Mouse (Mus musculus): ENCODE results near the gene Map7.
A peak's percentile ranks its signal among the peaks of the same experiment; 100 is the strongest.

The Map7 gene

DNA sequence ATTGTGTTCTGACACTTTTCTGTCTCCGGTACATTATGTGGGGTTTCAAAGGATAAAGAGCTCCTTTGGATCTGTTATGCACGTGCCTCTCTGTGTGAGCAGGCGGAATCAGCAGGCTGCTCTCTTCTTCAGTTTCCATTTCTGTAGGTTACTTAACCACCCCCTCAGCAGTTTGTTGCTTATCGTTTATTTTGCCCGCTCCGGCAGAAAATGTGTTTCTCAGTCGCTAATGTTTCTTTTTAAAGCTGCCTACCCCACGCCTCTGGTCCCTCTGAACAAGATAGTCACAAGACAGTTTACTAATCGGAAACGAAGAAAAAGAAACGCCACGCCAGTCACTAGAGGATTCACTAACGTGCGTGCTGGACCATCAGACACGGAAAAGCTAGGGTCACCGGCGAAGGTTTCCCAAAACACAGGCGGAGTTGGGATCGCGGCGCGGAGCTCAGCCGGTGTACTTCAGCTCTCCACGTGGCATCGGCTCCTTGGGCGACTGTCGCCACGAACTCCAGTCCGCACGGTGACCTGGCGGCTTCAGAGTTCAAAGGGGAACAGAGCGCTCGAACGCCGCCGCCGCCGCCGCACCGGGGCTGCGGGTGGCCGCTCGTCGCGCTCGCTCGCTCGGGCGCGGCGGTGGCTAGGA, at the start of gene Map7:
Gene Map7 (plus strand): TSS at position 342 of the 643 bp plus-strand sequence.
- DNase-seq = peak in 1 of 2 experiments; percentile 22

DNA sequence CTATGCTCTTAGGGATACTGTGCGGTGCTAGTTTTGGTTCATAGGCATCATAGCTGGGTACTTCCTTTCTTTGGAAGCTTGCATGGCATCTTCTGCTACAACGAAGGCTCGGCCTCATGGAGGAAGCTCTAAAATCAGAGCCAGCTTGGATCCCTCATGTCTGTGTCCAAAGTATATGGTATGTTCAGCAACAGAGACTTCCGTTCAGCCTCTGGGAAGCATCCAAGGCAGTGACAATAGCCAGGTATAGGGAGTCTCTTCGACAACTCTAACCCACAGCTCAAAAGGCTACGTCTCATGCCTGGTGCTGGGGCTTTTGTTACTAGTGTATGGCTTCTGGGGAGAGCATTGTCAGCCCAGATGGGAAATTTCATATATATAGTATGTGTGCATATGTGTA, 46.8 kb upstream of the Map7 start:
- no peak for DNase-seq

DNA sequence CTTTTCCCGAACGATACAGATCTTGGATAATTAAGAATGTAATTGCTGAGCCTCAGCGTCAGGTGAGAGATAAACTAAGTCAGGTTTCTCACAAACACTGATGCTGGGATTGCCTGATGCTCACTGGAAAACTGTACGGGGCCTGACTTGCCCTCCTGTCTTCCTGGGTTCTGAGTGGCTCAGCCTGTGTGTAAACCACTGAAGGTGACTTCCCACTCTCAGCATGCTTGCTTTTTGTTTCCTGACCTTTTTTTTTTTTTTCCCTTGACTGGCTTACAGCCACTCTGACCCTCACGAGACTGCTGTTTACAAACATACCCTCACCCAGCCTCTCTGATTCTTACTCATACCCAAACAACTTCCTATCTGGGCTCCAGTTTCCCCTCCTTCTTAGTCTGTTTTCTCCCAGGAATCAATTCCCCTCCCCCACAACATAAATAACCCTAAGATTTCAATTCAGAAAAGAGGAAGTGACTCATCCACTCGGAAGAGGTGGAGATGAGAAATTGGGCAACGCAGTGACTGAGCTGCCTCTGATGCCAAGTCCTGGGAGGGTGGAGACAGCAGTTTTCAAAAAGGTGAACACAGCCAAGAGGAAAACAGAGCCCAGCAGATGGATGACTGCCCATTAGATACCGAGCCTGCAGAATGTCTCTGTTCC, 43.9 kb upstream of the Map7 start:
- peak in 1 of 2 experiments; percentile 37 for DNase-seq

GRCm38 (mm10) chr10:20105575-20105974, 42.7 kb upstream of the Map7 start:
- no peak for DNase-seq

DNA sequence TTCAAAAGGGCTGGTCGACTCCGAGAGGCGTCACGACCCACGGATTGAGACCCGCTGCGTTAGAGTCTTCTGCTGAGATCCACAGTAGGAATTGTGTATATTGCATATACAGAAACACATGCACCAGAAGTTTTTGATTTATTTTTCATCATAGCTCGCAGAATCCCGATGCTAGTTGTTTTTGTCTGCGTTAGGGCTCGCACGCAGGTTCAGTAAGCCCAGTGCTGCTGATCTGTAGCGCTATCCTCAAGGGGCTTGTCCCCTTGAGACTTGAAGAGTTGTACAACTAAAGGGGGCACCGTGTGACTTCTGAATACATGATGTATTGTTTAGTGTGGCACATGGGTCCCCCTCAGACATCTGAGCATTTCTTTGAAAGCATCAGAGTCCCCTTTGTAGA, 41.2 kb upstream of the Map7 start:
- DNase-seq = no peak

DNA sequence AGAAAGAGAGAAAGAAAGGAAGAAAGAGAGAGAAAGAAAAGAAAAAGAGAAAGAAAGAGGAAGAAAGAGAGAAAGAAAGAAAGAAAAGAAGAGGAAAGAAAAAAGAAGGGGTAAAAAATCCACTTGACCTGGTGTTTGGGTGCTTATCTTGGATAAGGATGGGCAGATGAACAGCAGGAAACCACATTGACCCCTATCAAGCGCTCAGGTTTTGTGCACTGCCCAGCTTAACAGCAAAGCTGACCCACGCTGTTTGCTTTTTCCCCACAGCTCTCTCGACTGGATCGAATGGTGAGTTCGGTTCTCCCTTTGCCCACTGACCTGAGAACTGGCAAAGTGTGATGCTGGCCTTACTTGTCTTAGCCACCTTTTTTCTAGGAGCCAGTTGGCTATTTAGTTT, 36.8 kb upstream of the Map7 start:
- DNase-seq = no peak

GRCm38 (mm10) chr10:20112026-20112973, 36.0 kb upstream of the Map7 start:
- no peak for DNase-seq

- DNase-seq = no peak
Observed at GRCm38 (mm10) chr10:20119504-20120425, 28.5 kb upstream of the Map7 start.

- no peak for DNase-seq
Observed at GRCm38 (mm10) chr10:20121981-20122380, 26.3 kb upstream of the Map7 start.

GRCm38 (mm10) chr10:20123401-20123800, 24.9 kb upstream of the Map7 start:
- DNase-seq = peak in 1 of 2 experiments; percentile 23

DNA sequence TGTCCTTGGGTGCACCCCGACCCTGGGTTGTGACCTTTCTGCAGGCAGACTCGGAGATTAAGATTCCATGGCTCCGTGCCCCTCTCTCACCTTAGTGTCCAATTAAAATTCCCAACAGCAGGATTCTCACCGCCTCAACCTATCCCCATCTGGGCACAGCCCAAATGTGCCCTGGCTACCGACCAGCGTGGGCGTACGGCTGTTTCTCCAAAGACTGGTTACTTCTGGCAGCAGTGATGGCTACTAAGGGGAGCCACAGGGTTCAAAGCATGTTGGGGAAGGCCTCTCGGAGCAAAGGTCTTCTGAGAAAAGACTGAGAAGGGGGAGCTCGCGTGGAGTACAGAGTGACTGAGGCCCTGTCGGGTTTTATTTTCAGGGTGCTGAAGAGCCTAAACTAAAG, 23.7 kb upstream of the Map7 start:
- no peak for DNase-seq

- peak; percentile 59 to 66 for DNase-seq
Observed at GRCm38 (mm10) chr10:20125226-20125625, 23.0 kb upstream of the Map7 start.

DNA sequence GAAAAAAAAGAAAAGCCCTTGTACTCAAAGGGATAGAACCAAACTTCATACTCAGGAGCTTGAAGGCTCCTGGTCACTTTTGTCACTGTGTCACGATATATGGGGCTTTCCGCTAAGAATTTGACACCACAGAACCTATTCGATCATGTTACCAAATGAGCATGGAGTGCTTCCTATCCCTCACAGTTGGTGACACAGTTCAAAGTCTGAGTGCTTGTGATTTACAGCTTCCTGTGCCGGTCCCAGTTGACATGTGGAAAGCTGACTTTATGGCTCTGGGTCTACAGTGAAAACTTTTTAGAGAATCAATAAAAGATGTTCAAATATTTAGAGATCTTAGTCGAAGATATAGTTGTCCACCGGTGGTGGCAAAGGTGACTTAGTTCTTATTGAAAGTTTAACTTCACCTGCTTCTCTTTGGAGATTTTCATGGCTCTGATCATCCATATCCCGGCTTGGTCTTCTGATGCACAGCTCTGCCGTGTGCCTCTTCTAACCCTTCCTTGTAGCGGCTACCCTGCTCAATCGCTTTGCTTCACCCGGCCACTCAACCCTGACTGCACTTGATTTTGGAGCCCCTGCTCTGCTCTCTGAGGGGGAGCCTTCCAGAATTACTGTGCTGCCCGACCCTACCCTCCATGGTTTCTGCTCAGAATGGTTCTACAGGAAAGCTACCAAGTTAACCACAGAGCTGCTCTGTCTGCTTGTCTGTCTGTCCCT, 15.2 kb upstream of the Map7 start:
- DNase-seq = no peak

DNA sequence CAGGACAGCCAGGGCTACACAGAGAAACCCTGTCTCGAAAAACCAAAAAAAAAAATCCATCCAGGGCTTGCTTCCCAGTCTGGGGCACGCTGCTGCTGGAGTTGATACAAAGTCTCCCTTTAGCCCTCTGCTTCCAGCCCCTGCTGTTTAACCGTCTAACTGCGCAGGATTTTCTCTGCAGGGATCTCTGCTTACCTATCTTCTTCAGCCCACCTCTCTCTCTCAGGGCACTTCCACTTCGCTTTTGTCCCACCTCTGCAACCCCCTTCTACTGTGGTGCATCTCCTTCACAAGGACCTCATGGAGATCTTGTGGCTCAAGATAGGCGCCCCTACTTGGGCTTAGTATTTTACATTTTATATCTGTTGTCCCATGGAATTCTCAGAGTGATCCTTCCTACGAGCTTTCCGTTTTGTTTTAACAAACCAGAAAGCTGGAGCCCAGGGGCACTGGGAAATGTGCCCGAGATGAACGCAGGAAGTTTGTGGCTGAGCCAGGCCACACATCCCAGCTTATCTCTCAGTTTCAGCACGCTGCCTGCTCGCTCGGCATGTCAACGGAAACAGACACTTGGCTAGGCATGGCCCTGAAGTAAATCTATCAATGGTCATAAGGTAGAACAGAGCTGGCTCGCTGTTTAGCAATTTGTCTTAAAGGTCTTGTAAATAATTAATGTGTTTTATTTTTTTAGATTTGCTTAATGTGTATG, 12.8 kb upstream of the Map7 start:
- DNase-seq = peak in 1 of 2 experiments; percentile 33

- DNase-seq = no peak
Observed at GRCm38 (mm10) chr10:20136505-20136904, 11.8 kb upstream of the Map7 start.

DNA sequence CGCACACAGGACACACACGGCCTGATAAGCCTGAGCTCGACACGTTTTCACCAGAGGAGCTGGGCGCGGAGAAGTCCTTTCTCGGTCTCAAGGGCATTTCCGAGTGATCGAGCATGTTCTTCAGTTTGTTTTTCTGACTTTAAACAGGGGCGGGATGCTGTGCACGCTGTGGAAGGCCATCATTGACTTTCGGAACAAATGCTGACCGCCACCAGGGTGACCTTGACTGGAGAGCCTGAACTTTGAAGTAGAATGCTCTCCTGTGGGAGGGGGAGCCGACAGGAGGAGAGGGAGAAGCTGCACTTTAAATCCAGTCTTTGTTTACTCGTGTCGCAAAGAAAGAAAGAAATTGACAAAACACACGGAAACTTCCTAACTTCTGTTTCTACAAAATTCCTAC, 6.9 kb upstream of the Map7 start:
- peak in 1 of 2 experiments; percentile 10 for DNase-seq

- peak; percentile 73 to 85 for DNase-seq
Observed at GRCm38 (mm10) chr10:20148773-20149120, 476 bp downstream of the Map7 start.

DNA sequence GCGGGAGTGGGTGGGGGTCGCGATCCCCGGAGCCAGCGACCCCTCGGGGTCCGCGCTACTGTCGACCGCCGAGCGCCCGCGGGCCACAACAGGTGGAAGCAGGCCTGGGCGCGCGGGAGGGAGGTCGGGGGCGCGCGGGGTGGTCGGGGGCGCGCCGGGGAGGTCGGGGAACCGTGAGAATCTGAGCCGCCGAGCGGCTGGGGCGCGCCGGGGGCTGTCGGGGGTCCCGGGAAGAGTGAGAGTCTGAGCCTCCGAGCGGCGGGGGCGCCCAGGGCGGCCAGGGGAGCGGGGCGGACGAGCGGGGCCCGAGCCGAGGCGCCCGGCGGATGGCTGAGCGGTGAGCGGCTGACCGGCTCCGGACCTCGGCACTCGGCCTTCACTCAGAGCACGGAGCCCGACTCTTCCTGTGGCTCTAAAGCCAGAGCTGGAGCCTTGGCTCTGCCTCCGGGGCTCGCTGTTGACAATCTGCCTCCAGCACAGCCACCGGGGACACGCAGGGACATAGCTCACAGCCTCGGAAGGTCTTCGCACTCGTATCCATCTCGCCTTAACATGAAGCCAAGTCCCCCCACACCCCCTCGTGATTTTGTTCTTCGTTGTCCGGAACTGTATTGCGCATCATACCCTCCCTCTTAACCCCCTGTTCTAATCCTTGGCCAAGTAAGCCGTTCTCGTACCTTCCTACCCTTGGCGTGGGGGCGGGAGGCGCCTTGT, 1.0 kb downstream of the Map7 start:
- DNase-seq = peak; percentile 53 to 72

- DNase-seq = peak in 1 of 2 experiments; percentile 37
Observed at GRCm38 (mm10) chr10:20149835-20150355, 1.6 kb downstream of the Map7 start.

- no peak for DNase-seq
Observed at GRCm38 (mm10) chr10:20152131-20152530, 3.9 kb downstream of the Map7 start.

Measured in kidney, postnatal 4 days (tissue).